17 mouse cellular contexts compared by ENCODE assay signal in the genomic region with DNA sequence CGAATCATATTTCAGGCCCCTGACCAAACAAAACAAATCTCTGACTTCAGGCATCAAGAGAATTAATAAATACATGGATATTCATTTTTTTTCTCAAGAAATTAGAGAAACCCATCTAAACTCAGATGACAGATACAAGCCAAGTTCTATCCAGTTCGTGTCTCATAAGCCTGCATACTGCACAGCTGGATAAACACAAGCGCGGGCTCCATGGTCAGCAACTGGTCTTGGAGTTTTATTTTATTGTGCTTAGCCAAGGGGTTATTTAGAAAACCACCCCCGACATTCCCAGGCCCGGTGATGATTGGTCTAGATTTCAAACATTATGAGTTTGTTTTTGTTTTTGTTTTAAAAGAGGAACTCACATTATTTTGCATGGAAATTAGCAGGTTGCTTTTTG. TPM values are rescaled to one million over a fixed set of nuclear protein-coding genes. Genes with fewer than 3 reads are reported as not detected.
A peak's percentile ranks its signal among the peaks of the same experiment; 100 is the strongest.
DNase-seq lines count a peak whose midpoint lies in the region; ATAC-seq and TF ChIP-seq lines count a peak whose summit lies in the region.
"Had no signal": no experiment of that assay in that cellular context is flagged by ENCODE, and none has a peak within 500 bp of the region (broad histone marks: within the 10 kb centered on the region; RNA-seq: fewer than 3 reads in every experiment).

No protein-coding gene starts in this region.

- peaks cover 12% of the 10 kb centered on the region; the same call in 1 of the 2 replicates for H3K36me3 ChIP-seq in kidney, embryonic 16.5 days (ENCODE audit: insufficient read depth, low read length)
- peaks cover 4% of the 10 kb centered on the region; the same call in 1 of the 2 replicates for H3K36me3 ChIP-seq in stomach, embryonic 14.5 days (ENCODE audit: control insufficient read depth, insufficient read depth, low read length)
- no peaks in the 10 kb centered on the region; the same call in 1 of the 2 replicates for H3K36me3 ChIP-seq in stomach, postnatal 0 days (ENCODE audit: control insufficient read depth, insufficient read depth, low read length)

- no peak for TF ChIP-seq EP300 in stomach, postnatal 0 days (optimal IDR thresholded peaks at IDR 0.05)

- no peaks in the 10 kb centered on the region for H3K9me3 ChIP-seq in kidney, embryonic 16.5 days (ENCODE audit: low read length)
- no peaks in the 10 kb centered on the region for H3K9me3 ChIP-seq in stomach, embryonic 14.5 days (ENCODE audit: control insufficient read depth, low read depth, low read length)
- H3K9me3 ChIP-seq in stomach, postnatal 0 days (ENCODE audit: control insufficient read depth, low read length): no peaks in the 10 kb centered on the region
- H3K9me3 ChIP-seq: forebrain, embryonic 15.5 days; G1E; neural tube, embryonic 12.5 days had no signal

- intact Hi-C loops in gastrocnemius, adult 2 months (cut with DNase I): loop anchor here (2.0 kb wide), 1 partner anchor 22 kb away; no protein-coding TSS in a partner anchor

- no peak overlapping the region for H3K9ac ChIP-seq in kidney, embryonic 16.5 days (replicated peaks; ENCODE audit: low read length)
- no peak overlapping the region for H3K9ac ChIP-seq in stomach, embryonic 14.5 days (replicated peaks; ENCODE audit: low read depth, low read length)
- H3K9ac ChIP-seq in stomach, postnatal 0 days (ENCODE audit: low read length): no peak overlapping the region
- H3K9ac ChIP-seq: forebrain, embryonic 15.5 days; hindbrain, embryonic 14.5 days; liver, embryonic 14.5 days; neural tube, embryonic 12.5 days had no signal

- no peak for TF ChIP-seq CTCF in gastrocnemius, adult 2 months (IDR thresholded peaks at IDR 0.05)
- TF ChIP-seq CTCF in stomach, postnatal 0 days (IDR thresholded peaks at IDR 0.05; ENCODE audit: low read depth): no peak

- no peaks in the 10 kb centered on the region for H3K27me3 ChIP-seq in kidney, embryonic 16.5 days (ENCODE audit: insufficient read depth, low read length)
- H3K27me3 ChIP-seq in stomach, embryonic 14.5 days (ENCODE audit: control insufficient read depth, insufficient read depth, low read length): no peaks in the 10 kb centered on the region
- H3K27me3 ChIP-seq in stomach, postnatal 0 days (ENCODE audit: control insufficient read depth, insufficient read depth, low read length): no peaks in the 10 kb centered on the region
- H3K27me3 ChIP-seq: forebrain, embryonic 15.5 days; neural tube, embryonic 12.5 days had no signal

- H3K4me3 ChIP-seq in gastrocnemius, adult 2 months: peak overlapping the region; percentile 9; the same call in 1 of the 2 replicates
- H3K4me3 ChIP-seq in kidney, embryonic 16.5 days (ENCODE audit: low read length): no peak overlapping the region
- no peak overlapping the region for H3K4me3 ChIP-seq in stomach, embryonic 14.5 days (ENCODE audit: low read depth, low read length)
- H3K4me3 ChIP-seq in stomach, postnatal 0 days (ENCODE audit: low read depth, low read length): no peak overlapping the region
- H3K4me3 ChIP-seq: forebrain, embryonic 15.5 days; neural tube, embryonic 12.5 days had no signal

- no peak overlapping the region for H3K4me2 ChIP-seq in kidney, embryonic 16.5 days (replicated peaks; ENCODE audit: low read depth, low read length)
- H3K4me2 ChIP-seq in stomach, embryonic 14.5 days (replicated peaks; ENCODE audit: low read depth, low read length): no peak overlapping the region
- no peak overlapping the region for H3K4me2 ChIP-seq in stomach, postnatal 0 days (replicated peaks; ENCODE audit: low read depth)
- H3K4me2 ChIP-seq: forebrain, embryonic 15.5 days; hindbrain, embryonic 14.5 days; neural tube, embryonic 12.5 days had no signal

- peak; percentile 78 for ATAC-seq in kidney, embryonic 16.5 days (ENCODE audit: low FRiP score, low TSS enrichment)
- ATAC-seq in stomach, embryonic 14.5 days (ENCODE audit: insufficient number of reproducible peaks, insufficient read depth, low FRiP score, low read depth): peak; percentile 43; the same call in 1 of the 2 replicates
- ATAC-seq in stomach, postnatal 0 days (ENCODE audit: low FRiP score, low TSS enrichment): no peak; the same call in 1 of the 2 replicates
- ATAC-seq: CD4-positive, CD25-positive, alpha-beta regulatory T cell, adult 4 months; forebrain, embryonic 15.5 days; intestine, embryonic 16.5 days had no signal

- WGBS in kidney, embryonic 16.5 days: 24% methylated on average over 6 of the region's 6 CpGs
- WGBS in stomach, embryonic 14.5 days: 48% methylated on average over 6 of the region's 6 CpGs
- WGBS in stomach, postnatal 0 days: 45% methylated on average over 6 of the region's 6 CpGs

- peaks cover 61% of the 10 kb centered on the region for H3K4me1 ChIP-seq in kidney, embryonic 16.5 days (ENCODE audit: insufficient read depth, low read length)
- H3K4me1 ChIP-seq in stomach, embryonic 14.5 days (ENCODE audit: control insufficient read depth, insufficient read depth, low read length): peaks cover 23% of the 10 kb centered on the region
- no peaks in the 10 kb centered on the region for H3K4me1 ChIP-seq in stomach, postnatal 0 days (replicated peaks; ENCODE audit: control insufficient read depth, insufficient read depth)

- H3K27ac ChIP-seq in gastrocnemius, adult 2 months: peak overlapping the region; percentile 92
- H3K27ac ChIP-seq in kidney, embryonic 16.5 days (ENCODE audit: low read length): peak overlapping the region; percentile 76
- no peak overlapping the region for H3K27ac ChIP-seq in stomach, embryonic 14.5 days (ENCODE audit: low read length)
- H3K27ac ChIP-seq in stomach, postnatal 0 days (replicated peaks): no peak overlapping the region
- H3K27ac ChIP-seq: hindbrain, embryonic 14.5 days; liver, embryonic 14.5 days; neural tube, embryonic 12.5 days had no signal

- no peak for DNase-seq in gastrocnemius, adult 2 months
- no peak for DNase-seq in gastrocnemius, postnatal 4 days (ENCODE audit: low spot score in 2 of 2)
- no peak for DNase-seq in kidney, postnatal 25 days
- DNase-seq in stomach, postnatal 0 days (ENCODE audit: low spot score): no peak
- no peak for DNase-seq in adrenal gland, postnatal 36 days
- no peak for DNase-seq in spleen, postnatal 36 days (ENCODE audit: low spot score in 2 of 2)
- DNase-seq: cerebellum, adult 9-11 months; thymus, postnatal 36 days had no signal

RNA-seq across cellular contexts. Expression of gene Sept11, which starts 21.8 kb away (rescaled TPM):
- total RNA-seq in gastrocnemius, adult 2 months (2021): 10 to 100 TPM; 85.1 to 87.6 TPM
- total RNA-seq in gastrocnemius, postnatal 4 days (2021): 100 to 1,000 TPM; 246 to 256 TPM
- 216 and 232 TPM in 2 replicates for polyA plus RNA-seq in kidney, embryonic 16.5 days (2015; fragmentation: Nextera tagmentation; extraction: Ambion mirVana)
- 176 and 186 TPM in 2 replicates for polyA plus RNA-seq in stomach, embryonic 14.5 days (2014; fragmentation: Nextera tagmentation; extraction: Ambion mirVana)
- 37.9 and 42.5 TPM in 2 replicates for polyA plus RNA-seq in stomach, postnatal 0 days (2015; fragmentation: Nextera tagmentation; extraction: Ambion mirVana)
- 10 to 100 TPM; 37.0 to 46.9 TPM for total RNA-seq in adrenal gland, postnatal 36 days (2021)

Comparison
In these comparisons a context has a peak if more than half of its experiments do, and no peak if none do; other contexts are left out.
1. H3K27ac ChIP-seq: peak in gastrocnemius, adult 2 months (single experiment) and kidney, embryonic 16.5 days (single experiment); none in stomach, embryonic 14.5 days (single experiment) and stomach, postnatal 0 days (single experiment).